8 mouse cellular contexts compared by ENCODE assay signal in the genomic region with DNA sequence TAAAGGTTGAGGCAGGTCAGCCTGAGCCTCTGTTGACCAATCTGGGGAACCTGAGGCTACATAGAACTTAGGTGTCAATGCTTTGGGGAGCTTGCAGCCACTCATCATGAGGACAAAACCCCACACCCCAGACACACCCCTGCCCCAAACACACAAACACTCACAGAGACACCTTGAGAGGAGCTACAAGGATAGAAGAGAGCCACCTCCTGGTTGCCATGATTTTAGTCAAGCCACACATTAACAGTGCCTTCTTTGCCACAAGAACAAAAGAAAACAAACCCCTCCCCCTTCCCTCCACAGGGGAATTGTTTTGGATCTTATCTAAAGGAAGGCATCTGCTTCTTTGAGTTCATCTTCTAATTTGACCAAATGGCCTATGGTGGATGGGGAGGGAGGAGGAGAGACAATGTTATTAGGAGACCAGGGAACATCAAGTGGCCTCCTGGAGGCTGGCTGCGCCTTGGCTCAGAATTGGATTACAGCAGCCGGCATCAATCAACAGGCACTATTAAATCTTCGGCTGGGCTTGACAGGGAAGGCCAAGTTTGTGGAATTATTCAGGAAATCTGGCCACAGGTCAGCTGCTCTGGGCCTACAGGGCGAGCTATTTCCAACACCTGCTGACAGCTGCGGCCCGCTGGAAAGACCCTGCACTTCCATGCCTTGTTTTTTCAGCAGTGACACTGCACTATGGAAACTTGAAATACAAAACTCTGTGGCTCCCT. TPM values are rescaled to one million over a fixed set of nuclear protein-coding genes. Genes with fewer than 3 reads are reported as not detected.
DNase-seq lines count a peak whose midpoint lies in the region; ATAC-seq and TF ChIP-seq lines count a peak whose summit lies in the region.

No protein-coding gene starts in this region.

- H3K9ac ChIP-seq in liver, embryonic 11.5 days (ENCODE audit: low read depth, low read length) = no peak overlapping the region
- H3K9ac ChIP-seq in embryonic facial prominence, embryonic 15.5 days = no peak overlapping the region
- H3K9ac ChIP-seq in intestine, embryonic 15.5 days = no peak overlapping the region
- H3K9ac ChIP-seq in lung, embryonic 14.5 days = no peak overlapping the region

- no peak overlapping the region for H3K4me3 ChIP-seq in liver, embryonic 11.5 days (ENCODE audit: low read depth, low read length)
- no peak overlapping the region for H3K4me3 ChIP-seq in embryonic facial prominence, embryonic 15.5 days (replicated peaks)
- no peak overlapping the region for H3K4me3 ChIP-seq in intestine, embryonic 15.5 days (replicated peaks)
- no peak overlapping the region for H3K4me3 ChIP-seq in lung, embryonic 14.5 days (ENCODE audit: low read depth, low read length)

- WGBS in liver, embryonic 11.5 days = 40% methylated on average over 6 of the region's 6 CpGs
- WGBS in embryonic facial prominence, embryonic 15.5 days = 14% methylated on average over 6 of the region's 6 CpGs
- WGBS in intestine, embryonic 15.5 days = 10% methylated on average over 6 of the region's 6 CpGs
- WGBS in lung, embryonic 14.5 days = 5% methylated on average over 6 of the region's 6 CpGs

- ATAC-seq in liver, embryonic 11.5 days (replicated peaks; ENCODE audit: low FRiP score) = no peak
- ATAC-seq in embryonic facial prominence, embryonic 15.5 days (ENCODE audit: insufficient number of reproducible peaks, low FRiP score, low TSS enrichment, low read depth) = no peak; the same call in 1 of the 2 replicates
- ATAC-seq in intestine, embryonic 15.5 days = 0 out of 2 replicates have a peak, but pooled peaks have one; percentile 20
- peak; percentile 84 for ATAC-seq in lung, embryonic 14.5 days (ENCODE audit: insufficient read depth)
- no peak for ATAC-seq in megakaryocyte, adult 5-6 weeks (ENCODE audit: poor library complexity, severe bottlenecking)

- no peaks in the 10 kb centered on the region for H3K36me3 ChIP-seq in liver, embryonic 11.5 days (ENCODE audit: control insufficient read depth, insufficient read depth, low read length)
- H3K36me3 ChIP-seq in embryonic facial prominence, embryonic 15.5 days = no peaks in the 10 kb centered on the region
- no peaks in the 10 kb centered on the region for H3K36me3 ChIP-seq in intestine, embryonic 15.5 days
- no peaks in the 10 kb centered on the region for H3K36me3 ChIP-seq in lung, embryonic 14.5 days (ENCODE audit: insufficient read depth)

- H3K27ac ChIP-seq in liver, embryonic 11.5 days (ENCODE audit: low read depth, low read length) = no peak overlapping the region
- peak overlapping the region; percentile 44; the same call in 1 of the 2 replicates for H3K27ac ChIP-seq in embryonic facial prominence, embryonic 15.5 days (replicated peaks)
- no peak overlapping the region for H3K27ac ChIP-seq in intestine, embryonic 15.5 days
- H3K27ac ChIP-seq in lung, embryonic 14.5 days (ENCODE audit: low read depth) = peak overlapping the region; percentile 67; the same call in 1 of the 2 replicates

- no peaks in the 10 kb centered on the region for H3K27me3 ChIP-seq in liver, embryonic 11.5 days (replicated peaks; ENCODE audit: control insufficient read depth, insufficient read depth, low read length)
- no peaks in the 10 kb centered on the region for H3K27me3 ChIP-seq in embryonic facial prominence, embryonic 15.5 days
- H3K27me3 ChIP-seq in intestine, embryonic 15.5 days (replicated peaks) = no peaks in the 10 kb centered on the region
- no peaks in the 10 kb centered on the region for H3K27me3 ChIP-seq in lung, embryonic 14.5 days (ENCODE audit: insufficient read depth, low read length)

- H3K4me2 ChIP-seq in liver, embryonic 11.5 days = no peak overlapping the region
- H3K4me2 ChIP-seq in embryonic facial prominence, embryonic 15.5 days (replicated peaks) = no peak overlapping the region
- H3K4me2 ChIP-seq in intestine, embryonic 15.5 days (replicated peaks) = no peak overlapping the region
- H3K4me2 ChIP-seq in lung, embryonic 14.5 days = no peak overlapping the region; the same call in 1 of the 2 replicates

- H3K4me1 ChIP-seq in liver, embryonic 11.5 days (replicated peaks; ENCODE audit: control insufficient read depth, insufficient read depth, low read length) = peaks cover 15% of the 10 kb centered on the region
- peaks cover 16% of the 10 kb centered on the region for H3K4me1 ChIP-seq in embryonic facial prominence, embryonic 15.5 days
- H3K4me1 ChIP-seq in intestine, embryonic 15.5 days (replicated peaks) = peaks cover 33% of the 10 kb centered on the region
- H3K4me1 ChIP-seq in lung, embryonic 14.5 days (ENCODE audit: insufficient read depth) = peaks cover 21% of the 10 kb centered on the region

- DNase-seq in liver = peak; percentile 11
- DNase-seq in liver, embryonic 11.5 days (ENCODE audit: low spot score) = no peak
- DNase-seq in lung, embryonic 14.5 days = peak; percentile 96
- no peak for DNase-seq in right cerebral cortex, postnatal 4 days
- no peak for DNase-seq in right cerebral cortex, postnatal 10 days (ENCODE audit: low spot score in 2 of 2)

- no peaks in the 10 kb centered on the region for H3K9me3 ChIP-seq in liver, embryonic 11.5 days (ENCODE audit: control insufficient read depth, low read length)
- H3K9me3 ChIP-seq in embryonic facial prominence, embryonic 15.5 days (replicated peaks) = no peaks in the 10 kb centered on the region
- H3K9me3 ChIP-seq in intestine, embryonic 15.5 days = no peaks in the 10 kb centered on the region
- H3K9me3 ChIP-seq in lung, embryonic 14.5 days (ENCODE audit: low read depth, low read length) = no peaks in the 10 kb centered on the region

- TF ChIP-seq CTCF in lung, embryonic 14.5 days (IDR thresholded peaks at IDR 0.05; ENCODE audit: low read depth) = 0 out of 2 replicates have a peak, but pooled peaks have one; percentile 13

RNA-seq across cellular contexts. Expression of a gene that starts 26.5 kb away (rescaled TPM):
- polyA plus RNA-seq in liver, embryonic 11.5 days (2014; fragmentation: Nextera tagmentation; extraction: Ambion mirVana) = 0.45 and 0.70 TPM in 2 replicates
- 3.5 and 5.4 TPM in 2 replicates for polyA plus RNA-seq in embryonic facial prominence, embryonic 15.5 days (2015; fragmentation: Nextera tagmentation; extraction: Ambion mirVana)
- 0.61 and 0.65 TPM in 2 replicates for polyA plus RNA-seq in intestine, embryonic 15.5 days (2015; fragmentation: Nextera tagmentation; extraction: Ambion mirVana)
- 0.14 and 0.43 TPM in 2 replicates for polyA plus RNA-seq in lung, embryonic 14.5 days (2014; fragmentation: Nextera tagmentation; extraction: Ambion mirVana)
- total RNA-seq in megakaryocyte, adult 5-6 weeks (2015) = 0.07 TPM in 1 of 2 replicates, not detected in the other
- total RNA-seq in megakaryocyte, adult 5-6 weeks (2017) = not detected in 2 replicates

Comparison
In these comparisons a context has a peak if more than half of its experiments do, and no peak if none do; other contexts are left out.
1. DNase-seq: peak in liver (single experiment) and lung, embryonic 14.5 days (single experiment); none in liver, embryonic 11.5 days (single experiment), right cerebral cortex, postnatal 4 days (single experiment) and right cerebral cortex, postnatal 10 days (0 of 2).
2. ATAC-seq: peak in intestine, embryonic 15.5 days (single experiment) and lung, embryonic 14.5 days (single experiment); none in liver, embryonic 11.5 days (single experiment), embryonic facial prominence, embryonic 15.5 days (single experiment) and megakaryocyte, adult 5-6 weeks (single experiment).
3. H3K27ac ChIP-seq: peak in embryonic facial prominence, embryonic 15.5 days (single experiment) and lung, embryonic 14.5 days (single experiment); none in liver, embryonic 11.5 days (single experiment) and intestine, embryonic 15.5 days (single experiment).